Mouse (Mus musculus): ENCODE results near the gene Opn5. TPM values are rescaled to one million over a fixed set of nuclear protein-coding genes. Genes with fewer than 3 reads are reported as not detected.

Opn5 gene
- not detected in 2 replicates for total RNA-seq (2021)
- long read RNA-seq, experiment 1: 0 reads
- long read RNA-seq, experiment 2: 0 reads

- no peak for DNase-seq
Observed at GRCm38 (mm10) chr17:42611295-42611694, at the start of gene Opn5. Gene Opn5 (minus strand): TSS chr17:42611395.

- DNase-seq: peak; percentile 56
Observed at GRCm38 (mm10) chr17:42658634-42659422, 47.6 kb upstream of the Opn5 start.

GRCm38 (mm10) chr17:42643416-42643815 is 32.2 kb upstream of the Opn5 start:
- no peak for DNase-seq

- no peak for DNase-seq
Observed at GRCm38 (mm10) chr17:42630206-42630605, 19.0 kb upstream of the Opn5 start.

GRCm38 (mm10) chr17:42613043-42613737 is 2.0 kb upstream of the Opn5 start:
- peak; percentile 9 for DNase-seq

GRCm38 (mm10) chr17:42608270-42608669 is 2.9 kb downstream of the Opn5 start:
- DNase-seq: no peak

GRCm38 (mm10) chr17:42602829-42603784 is 8.1 kb downstream of the Opn5 start:
- DNase-seq: peak; percentile 79

- DNase-seq: no peak
Observed at GRCm38 (mm10) chr17:42586486-42586885, 24.7 kb downstream of the Opn5 start.

- DNase-seq: no peak
Observed at GRCm38 (mm10) chr17:42583029-42583331, 28.2 kb downstream of the Opn5 start.

- no peak for DNase-seq
Observed at GRCm38 (mm10) chr17:42582281-42583028, 28.7 kb downstream of the Opn5 start.

GRCm38 (mm10) chr17:42580623-42581022 is 30.6 kb downstream of the Opn5 start:
- DNase-seq: no peak

GRCm38 (mm10) chr17:42580196-42580595 is 31.0 kb downstream of the Opn5 start:
- DNase-seq: no peak

- no peak for DNase-seq
Observed at GRCm38 (mm10) chr17:42576671-42577168, 34.5 kb downstream of the Opn5 start.

GRCm38 (mm10) chr17:42573786-42574185 is 37.4 kb downstream of the Opn5 start:
- DNase-seq: no peak

GRCm38 (mm10) chr17:42549578-42549977 is 61.6 kb downstream of the Opn5 start:
- no peak for DNase-seq

GRCm38 (mm10) chr17:42530147-42530546 is 81.0 kb downstream of the Opn5 start:
- no peak for DNase-seq

- no peak for DNase-seq
Observed at GRCm38 (mm10) chr17:42509356-42510262, 101.6 kb downstream of the Opn5 start.
